Mouse (Mus musculus) natural killer cell, adult 2 months (primary cell): ENCODE data around the gene Gm5935.
"Not testable (repeated sequence)": the region's sequence is repeated elsewhere in the genome, so short reads cannot be mapped to it uniquely, and the experiment has no call there.

Source experiments
- DNase-seq, 2 experiments: peaks; one replicate each; pipeline ENCODE4 v3.0.0; 2022; ENCODE audit warnings: low spot score in 2 of 2

Gm5935 gene

GRCm38 (mm10) chrX:24775064-24775463, at the start of gene Gm5935:
TSS of gene Gm5935 (minus strand) at chrX:24775164.
- DNase-seq = not testable (repeated sequence)
